Mouse (Mus musculus) kidney, adult 18-20 months (tissue): Measurements from ENCODE around the gene Egfl7.

Experiments used
- DNase-seq: peaks from one replicate; pipeline ENCODE4 v3.0.0; 2021

The Egfl7 gene

DNA sequence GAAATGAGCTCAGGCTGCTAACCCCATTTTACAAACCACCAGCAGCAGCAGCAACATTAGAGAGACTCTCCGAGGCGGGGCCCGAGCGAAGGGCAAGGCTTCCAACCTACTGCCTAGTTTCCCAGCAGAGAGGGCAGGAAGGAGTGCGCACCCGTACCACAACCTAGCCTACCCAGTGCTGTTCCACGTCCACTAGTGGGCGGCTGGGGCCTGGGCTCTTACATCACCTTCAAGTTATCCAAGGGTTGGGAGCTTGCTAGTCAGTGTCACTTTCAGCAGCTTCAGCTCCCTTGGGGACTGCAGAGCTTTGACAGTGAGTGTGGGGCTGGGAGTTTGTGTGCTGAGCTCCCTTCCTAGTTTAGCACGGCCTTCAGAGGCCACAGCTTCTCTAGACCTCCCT lies 8.4 kb upstream of the Egfl7 start:
- DNase-seq, result no peak

DNA sequence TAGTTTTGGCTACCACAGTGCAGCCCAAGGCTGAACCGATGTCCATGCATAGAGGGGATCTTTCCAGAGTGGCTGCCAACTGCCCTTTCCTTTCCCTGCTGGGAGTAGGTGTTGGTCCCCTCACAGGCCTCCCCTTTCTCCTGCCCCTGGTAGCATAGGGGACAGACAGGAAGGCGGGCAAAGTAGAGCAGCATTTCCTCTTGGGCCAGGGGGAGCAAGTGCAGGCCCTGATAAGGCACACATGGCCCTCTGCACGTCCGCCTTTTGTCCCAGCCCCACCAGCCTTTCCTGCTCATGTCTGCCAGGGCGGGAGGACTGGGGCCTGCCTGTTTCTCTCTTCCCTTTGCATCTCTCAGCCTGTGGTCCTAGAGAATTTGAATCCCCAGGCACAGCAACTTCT lies 8.0 kb upstream of the Egfl7 start:
- DNase-seq, result peak; percentile 58

DNA sequence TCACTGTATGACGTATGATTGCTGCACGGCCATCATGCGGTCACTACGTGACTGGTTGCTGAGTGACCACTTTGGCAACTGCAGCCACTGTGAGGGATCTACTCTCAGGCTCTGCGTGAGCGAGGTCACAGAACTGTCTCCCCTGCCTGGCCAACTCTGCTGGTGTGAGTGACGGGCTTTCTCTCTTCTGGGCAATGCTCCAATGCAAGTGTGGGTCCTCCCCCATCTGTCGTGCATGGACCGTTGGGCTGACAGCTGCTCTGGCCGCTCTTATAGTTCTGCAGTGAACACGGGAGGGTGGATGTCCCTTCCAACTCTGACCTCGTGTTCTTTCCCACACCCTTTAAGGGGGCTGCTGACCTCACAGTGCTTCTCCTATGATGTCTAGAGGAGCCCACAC lies 6.4 kb upstream of the Egfl7 start:
- DNase-seq, result peak; percentile 51

DNA sequence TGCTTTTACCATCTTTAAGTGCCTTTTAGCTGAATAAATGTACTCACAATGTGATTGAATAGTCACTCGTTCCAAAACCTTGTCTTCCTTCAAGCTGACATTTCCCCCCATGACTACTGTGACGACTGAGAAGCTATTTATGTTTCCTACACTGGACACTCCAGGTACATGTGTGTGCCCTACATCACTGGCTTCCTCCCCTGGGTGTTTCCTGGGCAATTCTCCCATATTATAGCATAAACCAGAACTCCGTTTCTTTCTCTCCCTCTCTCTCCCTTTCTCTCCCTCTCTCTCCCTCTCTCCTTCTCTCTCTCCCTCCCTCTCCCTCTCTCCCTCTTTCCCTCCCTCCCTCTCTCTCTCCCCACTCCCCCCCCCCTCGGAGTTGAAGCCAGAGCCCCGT lies 6.0 kb upstream of the Egfl7 start:
- DNase-seq, result no peak

DNA sequence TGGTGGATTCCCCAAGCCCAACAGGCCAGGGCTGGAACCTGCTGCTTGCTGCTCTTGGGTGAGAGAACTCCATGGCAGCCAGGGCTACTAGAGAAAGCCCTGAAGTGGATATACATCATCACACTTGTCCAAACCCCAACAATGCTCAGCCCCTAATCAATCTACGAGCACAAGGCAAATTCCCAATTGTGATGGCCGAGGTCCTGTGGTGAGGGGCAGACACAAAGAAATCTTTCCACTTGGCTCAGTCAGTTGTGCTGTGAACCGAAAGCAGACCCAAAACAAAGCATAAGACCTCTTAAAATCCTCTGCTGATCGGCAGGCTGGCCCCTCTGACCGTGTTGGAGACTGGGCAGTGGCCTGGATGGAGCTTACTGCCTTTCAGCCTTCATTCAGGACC lies 5.0 kb upstream of the Egfl7 start:
- no peak for DNase-seq

DNA sequence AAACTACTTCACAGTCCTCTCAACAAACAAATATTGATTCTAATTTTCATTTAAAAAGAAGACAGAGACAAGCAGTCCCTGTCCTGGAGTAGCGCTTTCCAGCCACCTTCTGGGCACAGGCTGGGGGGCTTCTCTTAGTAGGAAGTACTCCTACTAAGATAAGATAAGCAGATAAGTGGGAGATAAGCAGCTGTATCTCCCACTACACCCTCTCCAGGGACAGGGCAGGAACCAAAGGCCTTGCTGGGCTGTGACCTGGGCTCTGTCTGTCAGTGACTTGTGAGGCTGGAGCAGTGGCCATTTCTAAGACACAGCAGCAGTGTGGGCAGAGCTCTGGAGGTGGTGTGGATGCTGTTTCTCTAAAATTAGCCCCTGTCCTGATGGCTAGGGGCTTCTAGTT lies 4.4 kb upstream of the Egfl7 start:
- DNase-seq, result no peak

DNA sequence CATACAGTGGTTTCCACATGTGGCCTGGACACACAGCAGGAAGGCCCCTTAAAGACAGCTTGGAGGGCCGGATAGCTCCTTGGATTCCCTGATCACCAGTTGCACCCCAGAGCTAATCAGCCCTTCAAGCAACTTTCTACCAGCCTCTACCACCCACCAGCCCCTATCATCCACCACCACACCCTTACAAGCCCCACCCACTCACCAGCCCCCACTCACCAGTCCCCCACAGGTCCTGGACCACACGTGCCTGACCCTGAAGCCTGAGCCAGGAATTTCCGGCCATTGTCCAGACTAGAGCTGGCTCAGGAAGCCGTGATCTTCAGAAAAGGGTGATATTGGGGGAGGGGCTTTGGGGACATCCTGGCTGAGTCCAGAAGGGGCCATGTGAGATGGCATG lies 3.9 kb upstream of the Egfl7 start:
- peak; percentile 60 for DNase-seq

DNA sequence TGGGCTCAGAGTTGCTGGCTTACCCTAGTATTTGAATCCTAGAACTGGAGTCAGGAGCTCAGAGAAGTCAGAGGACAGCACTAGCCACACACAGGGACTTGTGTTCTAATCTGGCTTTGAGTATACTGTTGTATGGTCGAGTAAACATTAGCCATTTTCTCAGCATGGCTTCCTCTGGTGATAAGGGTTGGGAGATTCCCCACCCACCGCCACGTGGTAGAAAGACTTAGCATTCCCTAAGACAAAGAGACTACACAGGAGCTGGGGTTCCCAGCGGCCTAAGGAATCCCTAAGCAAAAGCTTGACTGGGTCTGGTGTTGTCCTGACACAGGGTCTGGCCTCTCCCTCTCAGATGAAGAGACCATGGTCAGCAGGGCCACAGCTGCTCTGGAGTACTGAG lies 3.4 kb upstream of the Egfl7 start:
- DNase-seq, result no peak

DNA sequence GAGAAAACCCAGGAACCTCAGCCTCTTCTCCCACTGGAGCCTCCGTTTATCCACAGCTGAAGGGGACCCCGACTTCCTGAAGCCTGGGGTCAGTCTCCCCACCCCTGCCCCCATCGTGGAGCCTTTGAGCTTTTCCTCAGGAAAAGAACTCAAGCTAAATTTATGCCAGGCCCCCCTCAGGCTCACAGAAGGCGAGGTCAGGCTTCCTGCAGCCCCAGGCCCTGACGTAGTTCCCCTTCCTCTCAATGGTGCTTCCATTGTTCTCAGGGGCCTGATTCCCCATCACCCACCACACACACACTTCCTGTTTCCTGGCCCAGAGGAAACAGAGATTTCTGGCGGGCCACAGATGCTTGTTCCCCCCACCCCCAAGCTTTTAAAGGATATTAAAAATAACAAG lies 1.4 kb upstream of the Egfl7 start:
- DNase-seq, result peak; percentile 59

DNA sequence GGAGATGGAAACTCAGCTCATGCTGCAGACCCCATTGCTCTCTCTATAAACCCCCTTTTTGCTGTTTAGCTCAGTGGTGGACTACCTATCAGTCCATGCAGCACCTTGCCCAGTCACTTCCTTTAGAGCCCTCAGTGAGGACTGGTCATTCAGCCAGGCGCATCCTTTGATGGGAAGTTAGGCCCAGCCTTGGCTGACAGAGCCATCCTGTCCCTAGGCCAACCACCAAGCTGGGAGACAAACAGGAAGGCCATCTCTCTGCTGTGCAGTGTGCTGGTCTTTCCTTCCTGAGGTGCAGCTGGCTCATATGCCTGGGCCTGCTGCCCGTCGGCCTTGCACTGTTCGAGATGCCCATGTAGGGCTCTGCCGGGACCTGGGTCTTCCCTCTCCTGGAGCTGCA lies 937 bp downstream of the Egfl7 start:
- no peak for DNase-seq

DNA sequence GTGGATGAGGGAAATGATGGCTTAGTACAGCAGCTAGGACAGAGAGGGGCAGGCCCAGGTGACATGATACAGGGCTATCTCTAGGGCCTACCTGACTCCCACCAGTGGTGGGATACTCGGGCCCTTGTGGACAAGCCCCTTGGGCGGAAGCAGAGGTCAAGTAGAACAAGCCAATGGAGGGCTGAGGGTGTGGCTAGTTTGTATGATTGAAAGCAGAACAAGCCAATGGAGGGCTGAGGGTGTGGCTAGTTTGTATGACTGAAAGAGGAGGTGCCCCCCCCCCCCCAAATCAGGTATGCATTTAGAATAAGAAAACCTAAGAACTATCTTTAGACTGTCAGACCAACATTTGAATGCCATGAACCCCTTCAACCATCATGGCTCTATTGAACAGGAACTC lies 2.4 kb downstream of the Egfl7 start:
- peak; percentile 53 for DNase-seq

DNA sequence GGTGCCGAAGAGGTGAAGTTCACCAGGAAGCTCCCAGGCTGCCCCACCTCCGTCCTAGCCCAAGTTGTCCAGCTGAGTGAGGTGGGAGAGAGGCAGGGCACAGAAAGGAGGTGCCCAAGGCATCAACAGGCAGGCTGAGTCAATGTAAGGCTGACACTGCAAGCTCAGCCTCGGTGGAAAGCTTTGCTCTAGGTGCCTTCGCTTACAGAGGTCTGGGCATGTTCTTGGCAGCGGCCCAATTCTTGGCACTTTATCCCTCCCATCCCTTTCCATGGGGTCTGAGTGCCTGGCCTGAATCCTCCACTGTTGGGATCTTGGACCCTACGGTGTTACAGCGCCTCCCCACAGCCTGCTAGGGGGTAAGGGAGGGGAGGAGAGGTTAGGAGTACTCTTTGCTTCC lies 2.9 kb downstream of the Egfl7 start:
- peak; percentile 23 for DNase-seq

DNA sequence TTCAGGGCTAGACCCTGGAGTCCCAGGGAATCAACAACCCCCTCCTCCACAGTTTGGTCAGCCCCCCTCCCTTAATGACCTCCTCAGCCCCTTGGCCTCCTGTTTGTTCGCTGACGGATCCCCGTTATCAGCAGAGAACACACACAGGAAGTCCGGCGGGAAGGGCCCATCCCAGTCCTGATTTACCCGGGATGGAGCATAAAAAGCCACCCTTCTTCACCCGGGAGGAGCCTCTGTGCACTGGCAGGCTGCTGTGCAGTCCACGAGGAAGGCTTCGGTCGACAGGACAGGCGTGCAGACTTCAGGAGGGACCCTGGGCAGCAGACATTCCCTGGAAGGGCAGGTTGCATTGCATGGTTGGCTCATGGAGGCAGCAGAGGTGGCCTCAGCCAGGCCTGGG lies 3.8 kb downstream of the Egfl7 start:
- DNase-seq, result peak; percentile 72

DNA sequence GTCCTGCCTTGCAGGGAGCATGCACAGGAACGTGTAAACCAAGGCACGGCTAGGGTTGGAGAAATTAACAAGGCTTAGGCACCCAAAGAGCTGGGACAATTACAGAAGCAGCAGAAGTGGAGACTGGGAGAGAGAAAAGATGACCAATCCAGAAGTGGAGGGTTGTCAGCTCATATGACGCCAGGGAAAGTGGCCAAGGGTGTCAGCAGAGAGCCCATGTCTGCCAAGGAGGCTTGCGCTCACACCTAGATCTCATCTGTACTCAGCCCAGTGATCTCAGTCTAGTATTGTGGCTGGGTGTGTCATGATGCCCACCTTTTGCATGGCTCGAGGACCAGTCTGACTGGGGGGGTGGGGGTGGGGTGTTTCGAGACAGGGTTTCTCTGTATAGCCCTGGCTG lies 5.9 kb downstream of the Egfl7 start:
- DNase-seq, result no peak

DNA sequence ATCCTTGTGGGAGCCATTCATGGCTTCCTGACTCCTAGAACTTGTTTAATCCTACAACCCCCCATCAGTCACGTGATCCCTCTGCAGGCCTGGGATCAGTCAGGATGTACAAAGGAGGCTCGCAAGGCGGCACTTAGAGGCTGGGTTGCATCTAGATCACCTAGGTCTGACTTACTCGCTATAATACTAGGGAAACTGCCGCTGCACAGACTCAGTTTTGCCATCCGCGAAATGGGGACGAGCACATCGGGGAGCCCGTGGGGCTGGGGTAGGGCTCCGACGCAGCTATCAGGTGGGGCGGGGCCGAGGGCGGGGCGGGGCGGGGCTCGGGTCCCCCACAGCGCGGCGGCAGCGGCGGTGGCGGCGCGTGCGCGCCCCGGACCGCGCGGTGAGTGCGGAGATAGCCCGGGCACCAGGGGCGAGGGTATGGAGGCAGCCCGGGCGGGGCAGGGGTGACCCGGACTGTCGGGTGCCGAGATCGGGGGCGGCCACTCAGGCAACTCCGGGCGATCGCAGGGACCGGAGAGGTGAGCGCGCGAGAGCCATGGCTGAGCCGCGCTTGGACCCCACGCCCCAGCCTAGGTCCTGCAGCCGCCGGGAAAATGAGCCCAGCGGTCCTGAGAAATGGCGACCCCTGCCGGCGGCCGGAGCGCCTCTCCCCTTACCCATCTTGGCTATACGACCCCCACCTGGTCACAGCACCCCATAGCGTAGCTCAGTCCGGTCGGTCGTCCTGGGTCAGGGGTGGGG lies 6.7 kb downstream of the Egfl7 start, which contains the start of gene Gm20532:
Gm20532 (plus strand) TSS at position 346 of the 750 bp plus-strand sequence.
- peak; percentile 74 for DNase-seq

DNA sequence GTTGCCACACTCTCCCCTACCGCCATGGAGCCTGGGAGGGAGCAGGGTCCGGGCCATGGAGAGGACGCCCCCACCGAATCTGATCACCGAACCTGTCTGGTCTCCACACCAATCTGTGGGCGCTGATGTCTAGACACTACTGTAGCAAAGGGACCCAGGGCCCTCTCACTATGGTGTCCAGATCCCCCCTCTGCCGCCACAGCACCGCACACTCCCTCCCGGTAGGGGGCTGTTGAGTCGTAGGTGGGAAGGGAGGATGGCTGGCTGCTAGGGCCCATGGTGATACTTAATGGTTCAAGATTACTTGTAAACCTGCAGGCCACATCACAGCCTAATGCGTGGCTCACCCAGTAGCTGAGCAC lies 7.2 kb downstream of the Egfl7 start:
- no peak for DNase-seq

DNA sequence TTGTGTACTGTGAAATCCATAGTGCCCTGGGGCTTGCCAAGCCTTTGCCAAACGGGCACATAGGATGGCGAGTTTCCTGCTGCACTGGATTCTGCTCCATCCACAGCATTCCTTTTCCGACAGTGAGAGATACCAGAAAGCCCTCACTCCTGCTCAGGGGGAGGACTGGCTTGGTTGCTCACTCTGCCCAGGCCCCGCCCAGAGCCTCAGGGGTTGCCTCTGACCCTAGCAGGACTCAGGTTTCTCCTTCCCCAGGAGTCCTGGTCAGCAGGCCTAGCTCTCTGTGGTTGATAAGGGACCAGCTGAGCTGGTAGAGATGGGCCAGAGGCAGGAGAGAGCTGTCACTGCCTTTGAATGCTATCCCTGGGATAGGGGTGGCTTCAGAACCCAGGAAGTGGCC lies 8.8 kb downstream of the Egfl7 start:
- no peak for DNase-seq

DNA sequence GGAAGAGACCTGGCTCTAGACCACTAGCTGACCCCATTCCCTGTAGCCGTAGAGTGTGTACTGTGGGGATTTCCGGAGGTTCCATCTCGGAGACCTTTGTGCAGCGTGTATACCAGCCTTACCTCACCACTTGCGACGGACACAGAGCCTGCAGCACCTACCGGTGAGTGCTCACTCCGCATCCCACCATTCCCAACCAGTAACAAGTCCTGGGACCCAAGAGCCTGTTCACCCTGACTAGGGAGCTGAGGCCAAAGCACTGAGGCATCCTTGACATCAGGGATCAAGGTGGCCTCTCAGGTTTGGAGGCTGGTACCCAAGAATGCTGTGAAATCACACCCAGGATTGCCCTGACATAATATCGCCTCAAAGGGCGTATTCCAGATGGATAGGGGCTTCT lies 9.5 kb downstream of the Egfl7 start:
- no peak for DNase-seq

DNA sequence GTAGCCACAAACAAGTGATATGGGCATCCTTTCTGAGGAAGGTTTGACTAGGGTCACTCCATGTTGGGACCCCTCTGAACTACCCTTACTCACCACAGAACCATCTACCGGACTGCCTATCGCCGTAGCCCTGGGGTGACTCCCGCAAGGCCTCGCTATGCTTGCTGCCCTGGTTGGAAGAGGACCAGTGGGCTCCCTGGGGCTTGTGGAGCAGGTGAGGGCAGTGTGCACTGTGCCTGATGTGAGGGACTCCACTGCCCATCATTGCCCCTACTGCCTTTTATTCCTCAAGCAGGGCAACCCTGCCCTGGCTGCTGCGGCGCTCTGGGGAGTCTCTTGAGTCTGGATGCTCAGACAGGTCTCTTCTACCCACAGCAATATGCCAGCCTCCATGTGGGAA lies 10.5 kb downstream of the Egfl7 start:
- no peak for DNase-seq

DNA sequence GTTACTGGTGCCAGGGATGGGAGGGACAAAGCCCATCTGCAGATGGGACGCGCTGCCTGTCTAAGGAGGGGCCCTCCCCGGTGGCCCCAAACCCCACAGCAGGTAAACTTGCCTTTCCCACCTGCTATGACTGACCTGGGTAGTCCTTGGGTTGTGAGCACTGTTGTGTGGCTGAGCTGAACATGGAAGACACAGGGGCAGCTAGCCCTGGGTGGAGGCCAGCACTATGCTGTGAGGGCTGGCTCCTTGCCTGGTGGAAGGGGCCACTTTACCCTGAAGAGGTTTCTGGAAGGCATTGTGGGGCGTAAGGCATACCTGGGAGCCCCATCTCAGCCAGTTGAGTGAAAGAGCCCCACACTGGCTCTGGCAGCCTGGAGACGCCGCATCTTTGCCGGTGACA lies 11.1 kb downstream of the Egfl7 start:
- DNase-seq, result no peak

DNA sequence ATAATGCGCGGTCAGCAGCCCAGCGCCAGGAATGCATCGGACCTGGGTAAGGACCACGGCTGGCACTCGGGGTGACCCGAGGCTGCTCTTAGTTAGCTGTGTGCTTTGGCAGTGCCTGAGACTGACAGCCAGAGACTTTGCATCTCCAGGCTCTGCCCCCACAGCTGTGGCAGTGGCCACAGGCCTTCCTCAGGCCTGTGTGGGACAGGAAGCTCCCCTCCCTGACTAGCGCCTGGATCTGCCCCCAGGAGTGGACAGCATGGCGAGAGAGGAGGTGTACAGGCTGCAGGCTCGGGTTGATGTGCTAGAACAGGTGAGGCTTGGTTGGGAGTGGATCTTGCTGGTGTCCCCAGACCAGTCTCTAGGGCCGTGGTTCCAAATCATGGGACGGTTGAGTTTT lies 11.6 kb downstream of the Egfl7 start:
- no peak for DNase-seq

DNA sequence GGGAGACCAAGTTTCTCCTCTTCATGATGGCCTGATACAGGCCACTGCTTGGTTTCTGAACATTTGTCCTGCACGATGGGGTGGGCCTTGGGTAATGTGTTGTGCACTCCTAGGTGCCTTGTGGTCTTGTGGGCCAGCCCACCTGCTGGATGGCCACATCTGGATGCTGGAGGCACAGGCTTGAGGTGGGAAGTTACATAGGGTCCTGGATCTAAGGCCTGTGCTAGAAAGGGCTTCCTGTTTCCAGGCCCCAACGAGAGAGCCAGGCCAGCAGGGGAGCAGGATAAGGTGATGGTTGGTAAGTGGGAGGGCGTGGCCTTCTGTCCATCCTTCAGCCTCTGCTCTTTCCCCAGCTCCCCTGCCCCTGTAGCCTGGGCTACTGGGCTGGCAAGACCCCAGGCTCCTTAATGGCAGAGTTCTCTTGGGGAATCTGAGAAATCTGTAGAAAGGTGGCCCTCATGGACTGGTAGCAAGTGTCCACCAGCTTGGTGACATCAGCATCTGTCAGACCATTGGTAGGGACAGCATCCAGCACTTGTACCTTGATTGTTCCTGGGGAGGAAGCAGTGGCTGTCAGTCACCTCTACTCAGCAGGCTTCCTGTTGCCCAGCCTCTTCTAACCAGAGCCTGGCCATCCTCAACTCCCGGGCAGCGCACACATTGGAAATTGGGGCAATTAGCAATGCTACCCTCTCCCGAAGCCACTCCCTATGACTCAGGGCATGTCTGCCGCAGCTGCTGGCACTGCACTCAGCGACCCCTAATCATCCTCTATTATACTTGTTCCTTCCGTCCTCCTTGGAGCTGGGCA lies 13.6 kb downstream of the Egfl7 start:
- peak; percentile 33 for DNase-seq

DNA sequence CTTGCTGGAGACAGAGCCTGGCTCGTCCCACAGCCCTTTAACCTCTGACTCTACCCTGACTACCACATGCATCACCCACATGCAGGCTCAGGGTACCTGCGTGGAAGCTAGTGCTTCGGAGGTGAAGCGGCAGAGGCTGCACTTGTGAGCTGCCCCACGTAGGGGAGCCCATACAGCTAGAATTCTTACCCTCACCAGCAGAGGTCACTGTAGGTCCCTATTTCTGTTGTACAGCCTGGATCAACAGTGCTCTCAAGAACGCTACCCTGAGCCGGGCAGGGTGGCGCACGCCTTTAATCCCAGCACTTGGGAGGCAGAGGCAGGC lies 14.2 kb downstream of the Egfl7 start:
- DNase-seq, result peak; percentile 72

DNA sequence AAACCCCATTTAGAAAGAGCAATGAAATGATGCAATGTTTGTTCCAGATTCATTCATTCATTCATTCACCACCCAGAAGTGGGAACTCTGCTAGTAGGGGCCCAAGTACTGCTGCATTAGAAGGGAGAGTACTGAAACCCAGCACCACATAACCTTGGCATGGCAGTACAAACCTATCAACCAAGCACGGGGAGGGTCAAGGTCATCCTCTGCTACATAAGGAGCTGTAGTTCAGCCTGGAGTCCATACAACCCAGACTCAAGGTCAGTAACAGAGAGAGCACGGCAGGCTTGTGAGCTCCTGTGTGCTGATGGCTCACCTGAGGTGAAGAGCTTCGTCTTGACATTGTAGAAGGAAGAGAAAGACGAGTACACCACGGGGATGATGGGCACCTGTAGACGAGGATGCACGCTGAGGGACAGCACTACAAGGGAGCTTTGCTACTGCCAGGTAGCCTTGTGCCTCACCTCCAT lies 14.7 kb downstream of the Egfl7 start:
- DNase-seq, result no peak
